Mouse (Mus musculus): ENCODE results near the gene Pycr1. TPM values are rescaled to one million over a fixed set of nuclear protein-coding genes. Genes with fewer than 3 reads are reported as not detected.

Gene Pycr1
- 0.44 TPM for polyA plus RNA-seq (2017; shearing (Covaris generic))

GRCm38 (mm10) chr11:120643601-120643987 lies at the start of gene Pycr1:
TSS of gene Pycr1 (minus strand) at chr11:120643769.

DNA sequence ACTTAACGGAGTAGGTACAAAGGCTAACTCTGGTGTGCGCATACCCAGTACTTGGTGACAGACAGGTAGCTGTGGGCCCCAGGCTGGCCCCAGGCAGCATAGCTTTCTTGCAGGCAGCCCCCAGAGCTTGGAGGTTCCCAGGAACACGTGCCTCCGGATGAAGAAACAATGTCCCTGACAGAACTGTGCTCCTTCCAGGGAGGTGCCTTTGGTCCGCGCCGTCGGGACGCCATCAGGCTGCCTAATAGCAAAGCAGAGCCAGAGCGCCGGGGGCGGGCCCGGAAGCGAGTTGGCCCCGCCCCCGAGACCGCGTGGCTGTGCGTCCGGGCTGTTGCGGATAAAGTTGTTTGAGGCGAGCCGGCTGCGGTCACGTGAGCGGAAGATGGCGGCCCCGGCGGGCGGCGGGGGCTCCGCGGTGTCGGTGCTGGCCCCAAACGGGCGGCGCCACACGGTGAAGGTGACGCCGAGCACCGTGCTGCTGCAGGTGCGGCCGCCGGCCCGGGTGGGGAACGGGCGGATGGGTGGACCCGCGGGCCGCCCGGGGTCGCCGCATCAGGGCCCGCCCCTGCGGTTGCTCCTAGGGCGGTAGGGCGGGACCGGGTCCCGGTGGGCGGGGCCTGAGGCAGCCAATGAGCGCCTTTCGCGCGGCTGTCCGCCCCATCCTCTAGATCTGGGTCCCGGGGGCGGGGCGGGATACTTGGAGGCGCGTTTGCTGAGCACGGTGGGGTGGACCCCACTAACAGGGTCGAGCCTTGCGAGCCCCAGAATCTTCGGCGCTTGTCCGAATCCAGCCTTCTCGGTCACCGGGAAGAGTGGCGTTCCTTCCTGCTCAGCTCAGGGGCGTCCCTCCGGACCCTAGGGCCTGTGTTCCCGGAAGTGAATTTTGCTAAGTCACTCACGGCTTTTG lies 29.4 kb upstream of the Pycr1 start, which contains the start of gene Aspscr1:
TSS of gene Aspscr1 (plus strand) at position 287 of the 907 bp plus-strand sequence.

GRCm38 (mm10) chr11:120661076-120661460 lies 17.5 kb upstream of the Pycr1 start, which contains the start of gene Notum:
TSS of gene Notum (minus strand) at chr11:120661175.

DNA sequence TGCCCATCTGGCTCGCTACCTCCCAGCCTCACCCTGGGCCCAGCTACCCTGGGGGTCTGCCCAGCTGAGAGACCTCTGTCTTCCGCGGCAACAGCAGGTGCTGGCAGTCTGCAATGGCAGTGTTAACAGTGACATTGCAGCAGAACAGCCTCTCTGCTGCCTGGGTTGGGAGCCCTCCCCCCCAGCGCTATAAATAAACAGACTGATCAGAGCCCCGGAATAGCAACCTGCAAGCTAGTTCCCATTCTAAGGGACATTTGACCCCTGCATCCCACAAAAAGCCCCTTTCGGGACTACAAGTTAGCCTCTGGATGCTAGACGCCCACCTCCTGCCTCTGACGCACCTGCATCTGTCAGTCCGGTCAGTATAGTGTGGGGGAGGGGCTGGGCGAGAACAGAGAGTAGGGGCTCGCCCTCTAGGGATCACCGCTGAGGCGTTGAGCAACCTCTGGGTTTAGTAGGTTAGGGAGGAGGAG lies 4.5 kb upstream of the Pycr1 start, which contains the start of gene Myadml2:
TSS of gene Myadml2 (minus strand) at position 158 of the 476 bp plus-strand sequence.

GRCm38 (mm10) chr11:120633520-120634343 lies 9.8 kb downstream of the Pycr1 start, which contains the start of gene Mafg:
TSS of gene Mafg (minus strand) at chr11:120633600.

GRCm38 (mm10) chr11:120625152-120625775 lies 18.3 kb downstream of the Pycr1 start, which contains the start of gene Sirt7:
TSS of gene Sirt7 (minus strand) at chr11:120625240.

GRCm38 (mm10) chr11:120617519-120618112 lies 26.0 kb downstream of the Pycr1 start, which contains the start of gene Pcyt2:
TSS of gene Pcyt2 (minus strand) at chr11:120617936.

GRCm38 (mm10) chr11:120608241-120609034 lies 35.1 kb downstream of the Pycr1 start, which contains the start of gene Npb:
TSS of gene Npb (plus strand) at chr11:120608477.

GRCm38 (mm10) chr11:120598283-120598989 lies 45.1 kb downstream of the Pycr1 start, which contains the start of the genes Alyref and Anapc11:
TSS of gene Alyref (minus strand) at chr11:120598365.
TSS of gene Anapc11 (plus strand) at chr11:120598421.

Other genes with a start within 250 kb of the Pycr1 start
- 50.4 TPM for gene Nploc4, start 206.1 kb downstream of the Pycr1 start, polyA plus RNA-seq (2017; shearing (Covaris generic))
- not detected for gene Tspan10, start 201.1 kb downstream of the Pycr1 start, polyA plus RNA-seq (2017; shearing (Covaris generic))
- 0.60 TPM for gene Pde6g, start 190.3 kb downstream of the Pycr1 start, polyA plus RNA-seq (2017; shearing (Covaris generic))
- gene Oxld1, start 185.7 kb downstream of the Pycr1 start, polyA plus RNA-seq (2017; shearing (Covaris generic)), result 3.9 TPM
- 25.7 TPM for gene Ccdc137, start 185.7 kb downstream of the Pycr1 start, polyA plus RNA-seq (2017; shearing (Covaris generic))
- 11.9 TPM for gene Arl16, start 176.2 kb downstream of the Pycr1 start, polyA plus RNA-seq (2017; shearing (Covaris generic))
- gene Mrpl12, start 159.2 kb downstream of the Pycr1 start, polyA plus RNA-seq (2017; shearing (Covaris generic)), result 29.6 TPM
- gene Slc25a10, start 151.9 kb downstream of the Pycr1 start, polyA plus RNA-seq (2017; shearing (Covaris generic)), result 7.6 TPM
- gene Gcgr, start 113.1 kb downstream of the Pycr1 start, polyA plus RNA-seq (2017; shearing (Covaris generic)), result not detected
- gene Mcrip1, start 94.0 kb downstream of the Pycr1 start, polyA plus RNA-seq (2017; shearing (Covaris generic)), result 59.6 TPM
- not detected for gene Ppp1r27, start 92.6 kb downstream of the Pycr1 start, polyA plus RNA-seq (2017; shearing (Covaris generic))
- 172 TPM for gene P4hb, start 70.5 kb downstream of the Pycr1 start, polyA plus RNA-seq (2017; shearing (Covaris generic))
- 768 TPM for gene Arhgdia, start 62.1 kb downstream of the Pycr1 start, polyA plus RNA-seq (2017; shearing (Covaris generic))
- 279 TPM for gene Alyref, start 45.4 kb downstream of the Pycr1 start, polyA plus RNA-seq (2017; shearing (Covaris generic))
- gene Anapc11, start 45.3 kb downstream of the Pycr1 start, polyA plus RNA-seq (2017; shearing (Covaris generic)), result 67.7 TPM
- gene Npb, start 35.3 kb downstream of the Pycr1 start, polyA plus RNA-seq (2017; shearing (Covaris generic)), result not detected
- gene Pcyt2, start 25.8 kb downstream of the Pycr1 start, polyA plus RNA-seq (2017; shearing (Covaris generic)), result 135 TPM
- 155 TPM for gene Sirt7, start 18.5 kb downstream of the Pycr1 start, polyA plus RNA-seq (2017; shearing (Covaris generic))
- gene Mafg, start 10.2 kb downstream of the Pycr1 start, polyA plus RNA-seq (2017; shearing (Covaris generic)), result 31.8 TPM
- not detected for gene Myadml2, start 4.4 kb upstream of the Pycr1 start, polyA plus RNA-seq (2017; shearing (Covaris generic))
- not detected for gene Notum, start 17.4 kb upstream of the Pycr1 start, polyA plus RNA-seq (2017; shearing (Covaris generic))
- 111 TPM for gene Aspscr1, start 29.2 kb upstream of the Pycr1 start, polyA plus RNA-seq (2017; shearing (Covaris generic))
- gene Cenpx, start 70.0 kb upstream of the Pycr1 start, polyA plus RNA-seq (2017; shearing (Covaris generic)), result 85.8 TPM
- gene Lrrc45, start 70.2 kb upstream of the Pycr1 start, polyA plus RNA-seq (2017; shearing (Covaris generic)), result 52.6 TPM
- not detected for gene Rac3, start 77.7 kb upstream of the Pycr1 start, polyA plus RNA-seq (2017; shearing (Covaris generic))
- gene Dcxr, start 83.5 kb upstream of the Pycr1 start, polyA plus RNA-seq (2017; shearing (Covaris generic)), result 5.4 TPM
- gene Cbr2, start 88.3 kb upstream of the Pycr1 start, polyA plus RNA-seq (2017; shearing (Covaris generic)), result not detected
- 9.5 TPM for gene Hmga1b, start 119.0 kb upstream of the Pycr1 start, polyA plus RNA-seq (2017; shearing (Covaris generic))
- gene Rfng, start 140.4 kb upstream of the Pycr1 start, polyA plus RNA-seq (2017; shearing (Covaris generic)), result 29.1 TPM
- gene Gps1, start 140.5 kb upstream of the Pycr1 start, polyA plus RNA-seq (2017; shearing (Covaris generic)), result 70.8 TPM
- gene Dus1l, start 152.6 kb upstream of the Pycr1 start, polyA plus RNA-seq (2017; shearing (Covaris generic)), result 42.8 TPM
- 39.2 TPM for gene Fasn, start 180.8 kb upstream of the Pycr1 start, polyA plus RNA-seq (2017; shearing (Covaris generic))